Mouse (Mus musculus): Measurements from ENCODE around the gene Sirpa. TPM values are rescaled to one million over a fixed set of nuclear protein-coding genes. Genes with fewer than 3 reads are reported as not detected.
A peak's percentile ranks its signal among the peaks of the same experiment; 100 is the strongest.

Gene Sirpa
- polyA plus RNA-seq, 1 experiment from 2014 or later = 14.4 TPM

DNA sequence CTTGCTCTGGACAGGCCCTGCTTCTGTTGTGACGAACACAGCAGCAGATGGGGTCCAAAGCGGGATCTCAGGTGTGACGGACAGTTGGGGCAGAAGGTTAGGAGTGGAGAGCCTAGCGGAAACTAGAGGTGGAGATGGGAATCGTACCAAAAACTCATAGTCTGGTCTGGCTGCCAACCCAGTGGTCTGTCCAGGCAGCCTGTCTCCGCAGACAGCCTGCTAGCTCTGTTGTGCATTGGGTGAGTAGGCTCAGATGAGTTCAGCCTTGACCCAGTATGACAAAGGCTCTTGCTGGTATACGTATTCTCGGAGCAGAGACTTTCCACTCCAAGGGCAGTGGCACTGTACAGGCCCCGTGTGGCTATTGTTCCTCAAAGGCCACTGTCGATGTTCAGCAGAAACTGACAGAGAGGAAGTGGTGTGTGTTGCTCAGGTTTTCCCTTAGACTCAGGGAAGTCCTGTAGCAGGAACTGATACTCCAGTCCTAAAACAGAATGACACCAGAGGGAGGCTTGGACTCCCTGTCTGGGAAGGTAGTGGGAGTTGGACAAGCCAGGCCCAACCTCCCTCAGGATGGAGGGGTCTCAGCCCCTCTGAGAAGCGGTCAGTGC lies 6.6 kb upstream of the Sirpa start:
- Histone ChIP-seq H3K4me3 (no peak overlapping the region), H3K4me2 (no peak overlapping the region), H3K9me3 (replicated peaks) (no peaks in the 10 kb centered on the region), H3K27me3 (replicated peaks) (no peaks in the 10 kb centered on the region), H3K9ac (no peak overlapping the region), H3K4me1 (replicated peaks) (peaks cover 11% of the 10 kb centered on the region), H3K27ac (ENCODE audit: poor library complexity, severe bottlenecking) (no peak overlapping the region), H3K36me3 (no peaks in the 10 kb centered on the region)
- 72% methylated on average over 11 of the region's 11 CpGs for WGBS
- ATAC-seq (ENCODE audit: insufficient number of reproducible peaks, low FRiP score) = 0 out of 2 replicates have a peak, but pooled peaks have one; percentile 28

DNA sequence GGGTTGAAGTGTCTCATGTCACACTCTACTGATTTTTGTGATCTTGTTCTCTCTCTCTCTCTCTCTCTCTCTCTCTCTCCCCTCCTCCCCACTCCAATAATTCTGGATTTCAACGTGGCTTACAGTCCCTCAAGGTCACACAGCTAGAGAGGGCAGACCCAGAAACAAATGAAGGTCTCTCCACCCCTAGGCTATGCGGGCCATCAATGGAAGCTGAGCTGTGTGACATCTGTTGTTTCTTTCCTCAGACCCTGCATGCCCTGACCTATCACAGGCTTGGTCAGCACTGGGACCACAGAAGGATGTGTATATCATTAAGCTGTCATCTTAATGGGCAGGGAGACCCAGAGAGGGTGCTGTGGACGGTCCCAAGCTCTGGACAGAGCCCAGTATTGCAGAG lies 5.4 kb upstream of the Sirpa start:
- Histone ChIP-seq H3K4me2 (no peak overlapping the region), H3K9ac (no peak overlapping the region), H3K36me3 (no peaks in the 10 kb centered on the region), H3K4me1 (replicated peaks) (peaks cover 16% of the 10 kb centered on the region), H3K27me3 (replicated peaks) (no peaks in the 10 kb centered on the region), H3K9me3 (replicated peaks) (no peaks in the 10 kb centered on the region), H3K27ac (ENCODE audit: poor library complexity, severe bottlenecking) (no peak overlapping the region), H3K4me3 (no peak overlapping the region)
- ATAC-seq (ENCODE audit: insufficient number of reproducible peaks, low FRiP score) = no peak
- 51% methylated on average over 3 of the region's 3 CpGs for WGBS

DNA sequence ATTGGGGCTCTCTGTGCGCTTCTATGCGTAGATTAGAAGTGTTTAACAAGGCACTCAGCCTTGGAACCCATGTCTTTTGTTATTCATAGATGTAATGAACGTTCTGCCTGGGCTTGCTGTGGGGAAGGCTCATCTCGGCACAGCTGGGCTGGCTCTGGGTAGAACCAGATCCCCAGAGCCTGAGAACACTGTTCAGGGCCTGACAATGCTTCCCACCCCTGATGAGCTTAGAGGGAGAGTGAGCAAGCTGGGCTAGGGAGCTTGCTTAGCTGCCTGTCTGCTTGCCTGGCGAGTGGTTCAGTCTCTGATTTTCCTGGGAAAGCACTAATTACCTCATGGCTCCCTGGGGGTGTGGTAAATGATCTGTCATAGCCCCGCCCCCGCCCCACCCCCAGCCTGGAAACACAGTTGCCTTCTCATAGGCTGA lies 4.8 kb upstream of the Sirpa start:
- ATAC-seq (ENCODE audit: insufficient number of reproducible peaks, low FRiP score) = no peak
- Histone ChIP-seq H3K27me3 (replicated peaks) (no peaks in the 10 kb centered on the region), H3K4me2 (no peak overlapping the region), H3K36me3 (no peaks in the 10 kb centered on the region), H3K9ac (no peak overlapping the region), H3K4me1 (replicated peaks) (peaks cover 18% of the 10 kb centered on the region), H3K4me3 (no peak overlapping the region), H3K27ac (ENCODE audit: poor library complexity, severe bottlenecking) (no peak overlapping the region), H3K9me3 (replicated peaks) (no peaks in the 10 kb centered on the region)
- WGBS = 30% methylated on average over 7 of the region's 7 CpGs

DNA sequence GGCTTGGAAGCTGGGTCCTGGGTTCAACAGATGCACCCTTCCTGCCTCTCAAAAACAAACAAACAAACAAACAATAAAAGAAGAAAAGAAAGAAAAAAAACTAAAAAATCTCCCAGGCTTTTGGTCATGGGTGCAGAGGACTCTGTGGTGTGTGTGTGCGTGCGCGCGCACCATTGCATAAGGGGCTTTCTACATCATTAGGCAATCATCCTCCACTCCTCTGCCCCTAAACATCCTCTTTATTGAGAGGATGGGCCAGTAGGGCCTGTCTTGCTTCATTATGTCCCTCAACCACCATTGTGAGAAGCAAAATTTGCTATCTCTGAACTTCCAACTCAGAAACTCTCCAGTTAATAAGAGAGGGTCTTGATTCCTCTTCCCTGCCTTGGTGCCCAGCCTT lies 738 bp upstream of the Sirpa start:
- Histone ChIP-seq H3K4me2 (peak overlapping the region; percentile 72), H3K27ac (ENCODE audit: poor library complexity, severe bottlenecking) (peak overlapping the region; percentile 98), H3K4me1 (replicated peaks) (peaks cover 41% of the 10 kb centered on the region), H3K9me3 (replicated peaks) (no peaks in the 10 kb centered on the region), H3K36me3 (no peaks in the 10 kb centered on the region), H3K9ac (peak overlapping the region; percentile 96), H3K4me3 (peak overlapping the region; percentile 70; the same call in 1 of the 2 replicates), H3K27me3 (replicated peaks) (no peaks in the 10 kb centered on the region)
- 89% methylated on average over 4 of the region's 4 CpGs for WGBS
- ATAC-seq (ENCODE audit: insufficient number of reproducible peaks, low FRiP score) = no peak

DNA sequence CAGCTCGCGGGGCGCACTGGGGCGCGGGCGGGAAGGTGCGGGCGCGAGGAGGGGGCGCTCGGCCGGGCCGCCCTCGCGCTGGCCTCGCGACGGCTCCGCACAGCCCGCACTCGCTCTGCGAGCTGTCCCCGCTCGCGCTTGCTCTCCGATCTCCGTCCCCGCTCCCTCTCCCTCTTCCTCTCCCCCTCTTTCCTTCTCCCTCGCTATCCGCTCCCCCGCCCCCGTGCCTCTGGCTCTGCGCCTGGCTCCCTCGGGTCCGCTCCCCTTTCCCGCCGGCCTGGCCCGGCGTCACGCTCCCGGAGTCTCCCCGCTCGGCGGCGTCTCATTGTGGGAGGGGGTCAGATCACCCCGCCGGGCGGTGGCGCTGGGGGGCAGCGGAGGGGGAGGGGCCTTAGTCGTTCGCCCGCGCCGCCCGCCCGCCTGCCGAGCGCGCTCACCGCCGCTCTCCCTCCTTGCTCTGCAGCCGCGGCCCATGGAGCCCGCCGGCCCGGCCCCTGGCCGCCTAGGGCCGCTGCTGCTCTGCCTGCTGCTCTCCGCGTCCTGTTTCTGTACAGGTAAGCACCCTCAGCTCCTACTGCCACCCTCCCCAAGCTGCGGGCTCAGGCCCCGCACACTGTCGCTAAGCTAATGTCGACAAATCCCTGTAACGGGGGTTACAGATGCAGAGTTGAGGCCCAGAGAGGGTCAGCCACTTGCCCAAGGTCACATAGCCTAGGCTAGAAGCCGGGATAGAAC lies 673 bp downstream of the Sirpa start:
- Histone ChIP-seq H3K4me1 (replicated peaks) (peaks cover 50% of the 10 kb centered on the region), H3K27ac (ENCODE audit: poor library complexity, severe bottlenecking) (peak overlapping the region; percentile 98), H3K4me2 (peak overlapping the region; percentile 72), H3K9me3 (replicated peaks) (no peaks in the 10 kb centered on the region), H3K36me3 (no peaks in the 10 kb centered on the region), H3K4me3 (peak overlapping the region; percentile 70), H3K9ac (peak overlapping the region; percentile 96), H3K27me3 (replicated peaks) (no peaks in the 10 kb centered on the region)
- under 1% methylated on average over 58 of the region's 77 CpGs for WGBS
- ATAC-seq (ENCODE audit: insufficient number of reproducible peaks, low FRiP score) = peak; percentile 69

DNA sequence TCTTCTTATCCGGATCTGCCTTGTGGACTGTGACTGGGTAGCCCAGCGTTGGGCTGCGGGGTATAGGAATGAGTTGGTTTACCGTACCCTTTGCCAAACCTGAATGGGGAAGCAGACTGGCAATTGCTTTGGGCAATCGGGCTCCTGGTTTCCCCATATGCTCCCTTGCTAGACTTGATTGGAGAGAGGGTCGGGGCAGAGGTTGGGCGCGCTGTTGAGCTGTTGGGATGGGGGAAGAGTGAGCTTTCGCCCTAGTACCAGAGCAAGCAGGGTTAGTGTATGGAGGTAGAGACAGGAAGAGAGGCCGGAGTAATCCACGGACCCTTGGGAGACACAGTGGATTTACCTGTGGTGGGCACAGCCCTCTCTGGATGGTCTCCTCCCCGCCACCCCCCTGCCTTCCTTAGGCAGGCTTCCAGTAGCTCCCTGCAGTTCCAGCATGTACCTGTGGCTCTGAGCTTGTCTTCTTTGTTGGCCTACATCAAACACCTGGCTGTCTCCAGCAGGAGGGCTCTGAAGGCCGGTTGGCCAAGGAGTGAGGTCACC lies 1.3 kb downstream of the Sirpa start:
- Histone ChIP-seq H3K9me3 (replicated peaks) (no peaks in the 10 kb centered on the region), H3K4me1 (replicated peaks) (peaks cover 57% of the 10 kb centered on the region), H3K27ac (ENCODE audit: poor library complexity, severe bottlenecking) (peak overlapping the region; percentile 98; the same call in 1 of the 2 replicates), H3K27me3 (replicated peaks) (no peaks in the 10 kb centered on the region), H3K9ac (peak overlapping the region; percentile 96), H3K4me3 (peak overlapping the region; percentile 70), H3K36me3 (no peaks in the 10 kb centered on the region), H3K4me2 (peak overlapping the region; percentile 72)
- WGBS = 4% methylated on average over 13 of the region's 13 CpGs
- peak; percentile 22; the same call in 1 of the 2 replicates for ATAC-seq (ENCODE audit: insufficient number of reproducible peaks, low FRiP score)

DNA sequence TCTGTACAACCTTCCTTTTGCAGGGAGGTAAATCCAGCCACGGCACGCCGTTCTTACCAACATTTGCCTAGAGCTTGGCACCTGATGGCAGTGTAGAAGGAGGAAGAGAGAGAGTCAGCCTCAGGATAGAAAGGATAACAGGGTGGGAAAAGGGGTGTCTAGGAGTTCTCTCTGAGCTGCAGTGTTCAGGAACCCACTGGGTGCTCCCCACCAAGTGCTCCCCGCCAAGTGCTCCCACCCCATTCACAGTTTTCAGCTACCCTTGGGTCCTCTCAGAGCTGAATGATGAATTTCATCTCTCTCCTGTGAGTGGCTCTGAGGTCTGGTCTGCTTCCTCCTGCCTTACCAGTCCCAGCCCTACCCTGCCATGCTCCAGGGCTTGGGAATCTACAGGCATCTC lies 1.9 kb downstream of the Sirpa start:
- 64% methylated on average over 4 of the region's 4 CpGs for WGBS
- Histone ChIP-seq H3K4me2 (peak overlapping the region; percentile 72), H3K4me3 (peak overlapping the region; percentile 70), H3K27me3 (replicated peaks) (no peaks in the 10 kb centered on the region), H3K27ac (ENCODE audit: poor library complexity, severe bottlenecking) (no peak overlapping the region), H3K9ac (peak overlapping the region; percentile 96; the same call in 1 of the 2 replicates), H3K9me3 (replicated peaks) (no peaks in the 10 kb centered on the region), H3K36me3 (no peaks in the 10 kb centered on the region), H3K4me1 (replicated peaks) (peaks cover 63% of the 10 kb centered on the region)
- no peak for ATAC-seq (ENCODE audit: insufficient number of reproducible peaks, low FRiP score)

DNA sequence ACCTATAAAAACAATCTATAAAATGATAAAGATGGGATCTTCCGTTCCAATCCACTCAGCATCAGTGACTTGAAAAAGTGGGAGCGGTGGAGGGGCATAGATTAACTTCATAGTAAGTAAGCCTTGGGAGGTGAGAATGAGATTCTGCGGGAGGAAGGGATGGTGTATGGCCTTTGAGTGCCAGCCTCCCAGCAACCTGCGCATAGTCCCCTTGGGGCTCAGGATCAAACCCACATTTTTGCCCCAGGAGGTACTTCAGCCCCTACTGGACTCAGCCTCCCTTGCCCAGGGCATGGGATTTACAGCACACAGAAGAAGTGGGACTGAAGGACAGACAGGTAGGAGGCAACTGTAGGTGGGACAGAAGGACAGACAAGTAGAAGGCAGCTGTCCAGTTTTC lies 2.6 kb downstream of the Sirpa start:
- Histone ChIP-seq H3K4me2 (no peak overlapping the region), H3K4me1 (replicated peaks) (peaks cover 69% of the 10 kb centered on the region), H3K4me3 (no peak overlapping the region), H3K36me3 (no peaks in the 10 kb centered on the region), H3K9me3 (replicated peaks) (no peaks in the 10 kb centered on the region), H3K27me3 (replicated peaks) (no peaks in the 10 kb centered on the region), H3K27ac (ENCODE audit: poor library complexity, severe bottlenecking) (no peak overlapping the region), H3K9ac (no peak overlapping the region)
- WGBS = 51% methylated on average over 4 of the region's 4 CpGs
- no peak for ATAC-seq (ENCODE audit: insufficient number of reproducible peaks, low FRiP score)

DNA sequence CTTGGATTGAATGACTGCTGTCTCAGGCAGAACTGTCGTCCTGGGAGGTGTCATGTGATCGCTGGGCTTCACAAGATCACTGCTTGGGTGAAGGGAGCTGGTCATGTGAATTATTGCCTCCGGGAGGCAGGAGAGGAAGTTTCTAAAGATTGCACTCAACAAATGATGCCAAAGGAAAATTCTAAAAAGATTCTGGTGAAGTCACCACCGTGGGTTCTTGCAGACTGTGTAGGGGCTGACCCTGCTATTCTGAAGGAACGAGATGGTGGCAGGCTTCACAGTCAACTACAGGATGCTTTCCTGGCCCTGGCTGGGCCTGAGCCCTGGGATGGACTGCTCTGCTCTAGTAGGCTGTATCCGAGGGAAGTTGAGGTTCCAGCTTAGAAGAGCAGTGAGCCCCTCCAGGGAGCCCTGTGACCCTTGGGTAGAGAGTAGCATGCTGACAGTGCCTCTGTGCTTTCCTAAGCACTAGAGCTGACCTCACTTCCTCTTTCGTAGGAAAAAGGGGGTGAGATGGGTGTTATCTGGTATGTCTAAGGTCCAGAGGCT lies 3.1 kb downstream of the Sirpa start:
- WGBS = 48% methylated on average over 7 of the region's 7 CpGs
- Histone ChIP-seq H3K4me2 (no peak overlapping the region), H3K4me3 (no peak overlapping the region), H3K27me3 (replicated peaks) (no peaks in the 10 kb centered on the region), H3K27ac (ENCODE audit: poor library complexity, severe bottlenecking) (no peak overlapping the region), H3K4me1 (replicated peaks) (peaks cover 74% of the 10 kb centered on the region), H3K9me3 (replicated peaks) (no peaks in the 10 kb centered on the region), H3K36me3 (no peaks in the 10 kb centered on the region), H3K9ac (no peak overlapping the region)
- ATAC-seq (ENCODE audit: insufficient number of reproducible peaks, low FRiP score) = no peak

DNA sequence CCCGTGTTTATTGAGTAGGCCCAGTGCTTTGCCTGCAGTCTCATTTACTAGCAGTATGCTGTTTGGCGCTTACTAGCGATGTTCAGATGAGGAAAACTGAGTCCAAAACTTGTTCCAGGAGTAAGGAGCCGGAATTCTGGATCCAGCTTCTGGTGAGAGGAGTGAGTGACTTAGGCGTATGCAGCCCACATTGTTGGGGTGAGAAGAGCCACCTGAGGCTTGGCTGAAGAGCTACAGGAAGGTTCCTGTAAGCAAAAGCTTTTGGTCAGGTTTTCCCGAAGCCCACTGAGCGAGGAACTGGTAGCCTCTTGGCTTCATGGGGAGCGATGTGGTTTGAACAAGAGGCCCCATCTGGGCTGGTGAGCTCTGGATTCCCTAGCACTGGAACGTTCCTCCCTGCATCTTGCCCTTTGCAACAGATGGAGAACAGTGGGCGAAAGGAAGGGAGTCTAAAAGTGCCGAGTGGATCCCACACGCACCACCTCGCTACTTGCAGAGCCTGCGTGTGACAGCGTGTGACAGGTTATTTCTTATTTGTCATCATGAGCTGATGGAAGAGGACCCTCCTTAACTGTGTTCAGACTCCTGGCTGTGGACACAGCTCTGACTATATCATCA lies 4.0 kb downstream of the Sirpa start:
- no peak overlapping the region for H3K9ac ChIP-seq
- no peak overlapping the region for H3K4me3 ChIP-seq
- no peak overlapping the region for H3K27ac ChIP-seq (ENCODE audit: poor library complexity, severe bottlenecking)
- no peak overlapping the region for H3K4me2 ChIP-seq
- H3K9me3 ChIP-seq (replicated peaks) = no peaks in the 10 kb centered on the region
- H3K27me3 ChIP-seq (replicated peaks) = no peaks in the 10 kb centered on the region
- WGBS = 79% methylated on average over 15 of the region's 15 CpGs
- no peaks in the 10 kb centered on the region for H3K36me3 ChIP-seq
- H3K4me1 ChIP-seq (replicated peaks) = peaks cover 80% of the 10 kb centered on the region
- ATAC-seq (ENCODE audit: insufficient number of reproducible peaks, low FRiP score) = no peak

DNA sequence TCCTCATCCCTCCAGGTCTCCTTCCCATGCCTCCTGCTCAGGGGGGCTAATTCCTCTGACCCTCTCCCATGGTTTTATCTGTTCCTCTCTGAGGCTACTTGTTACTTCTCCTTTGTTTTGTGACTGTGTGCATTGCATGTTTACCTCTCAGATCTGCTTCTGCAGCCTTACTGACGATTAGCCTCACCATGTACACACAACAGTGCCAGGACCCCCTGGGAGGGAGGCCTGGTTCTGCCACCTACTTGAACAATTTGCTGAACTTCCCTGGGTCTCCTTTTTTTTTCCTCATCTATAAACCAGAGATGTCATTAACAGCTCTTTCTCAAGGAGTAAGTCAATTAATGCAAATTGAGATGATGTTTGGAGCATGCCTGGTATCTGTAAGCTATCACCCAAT lies 4.9 kb downstream of the Sirpa start:
- H3K4me2 ChIP-seq = no peak overlapping the region
- 46% methylated on average over 1 of the region's 1 CpGs for WGBS
- no peaks in the 10 kb centered on the region for H3K36me3 ChIP-seq
- H3K4me1 ChIP-seq (replicated peaks) = peaks cover 74% of the 10 kb centered on the region
- no peak for ATAC-seq (ENCODE audit: insufficient number of reproducible peaks, low FRiP score)
- no peak overlapping the region for H3K27ac ChIP-seq (ENCODE audit: poor library complexity, severe bottlenecking)
- H3K27me3 ChIP-seq (replicated peaks) = no peaks in the 10 kb centered on the region
- H3K4me3 ChIP-seq = no peak overlapping the region
- H3K9ac ChIP-seq = no peak overlapping the region
- no peaks in the 10 kb centered on the region for H3K9me3 ChIP-seq (replicated peaks)
